In the genomic region with DNA sequence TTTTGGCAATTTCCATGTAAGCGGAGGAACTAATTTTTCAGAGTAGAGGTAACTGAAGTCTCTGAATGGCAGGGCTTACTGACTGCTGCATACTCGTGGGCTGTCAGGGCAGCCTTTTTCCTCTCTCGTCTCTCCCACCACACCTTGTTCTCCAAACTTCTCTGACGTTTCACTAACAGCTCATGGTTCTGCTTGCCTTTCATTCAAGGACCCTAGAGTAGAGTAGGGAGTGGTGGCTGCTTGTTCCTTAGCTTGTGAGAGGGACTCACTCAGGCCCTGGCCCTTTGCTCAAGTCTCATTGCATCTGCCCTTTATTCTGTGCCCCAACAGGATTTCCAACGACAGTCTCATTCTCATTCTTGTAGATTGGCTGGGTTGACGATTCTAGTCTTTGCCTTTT, we compare ENCODE assay signal across 26 mouse cellular contexts.
"Had no signal": no experiment of that assay in that cellular context is flagged by ENCODE, and none has a peak within 500 bp of the region (broad histone marks: within the 10 kb centered on the region; RNA-seq: fewer than 3 reads in every experiment).

No protein-coding gene starts in this region.

- ATAC-seq: forebrain, embryonic 16.5 days; hindbrain, embryonic 16.5 days; inflammation-experienced regulatory T-cells, adult 6 months; intestine, embryonic 15.5 days; intestine, postnatal 0 days had no signal

- H3K4me3 ChIP-seq: gastrocnemius, adult 2 months; heart, adult 2 months; heart, embryonic 13.5 days; heart, embryonic 15.5 days; hindbrain, embryonic 10.5 days; hindbrain, embryonic 12.5 days; intestine, embryonic 15.5 days; layer of hippocampus, adult 2 months; left cerebral cortex, adult 2 months; limb, embryonic 10.5 days; limb, embryonic 12.5 days had no signal

- H3K36me3 ChIP-seq: heart, embryonic 15.5 days; hindbrain, embryonic 10.5 days; hindbrain, embryonic 12.5 days; intestine, embryonic 15.5 days; limb, embryonic 10.5 days had no signal

- DNase-seq: gastrocnemius, adult 2 months; gastrocnemius, postnatal 10 days; gastrocnemius, postnatal 25 days; heart, adult 2 months; heart, postnatal 14 days; heart, postnatal 4 days; kidney, adult 18-20 months; kidney, adult 8-10 months; kidney, postnatal 10 days; kidney, postnatal 25 days; kidney, postnatal 4 days had no signal

- H3K4me2 ChIP-seq: heart, embryonic 11.5 days; heart, embryonic 13.5 days; heart, embryonic 15.5 days; hindbrain, embryonic 12.5 days; hindbrain, embryonic 14.5 days; intestine, embryonic 15.5 days; limb, embryonic 12.5 days had no signal

- H3K9me3 ChIP-seq: intestine, embryonic 15.5 days; limb, embryonic 10.5 days had no signal

- H3K27ac ChIP-seq: gastrocnemius, adult 2 months; heart, adult 2 months; heart, embryonic 13.5 days; heart, embryonic 15.5 days; hindbrain, embryonic 10.5 days; hindbrain, embryonic 12.5 days; hindbrain, embryonic 14.5 days; intestine, embryonic 15.5 days; layer of hippocampus, adult 2 months; left cerebral cortex, adult 2 months; limb, embryonic 10.5 days; limb, embryonic 12.5 days had no signal

- H3K4me1 ChIP-seq: heart, embryonic 13.5 days; heart, embryonic 15.5 days; hindbrain, embryonic 10.5 days; hindbrain, embryonic 12.5 days; intestine, embryonic 15.5 days had no signal

- H3K9ac ChIP-seq: heart, embryonic 13.5 days; heart, embryonic 15.5 days; hindbrain, embryonic 12.5 days; hindbrain, embryonic 14.5 days; intestine, embryonic 15.5 days; limb, embryonic 12.5 days had no signal

- H3K27me3 ChIP-seq: heart, embryonic 13.5 days; heart, embryonic 15.5 days; hindbrain, embryonic 12.5 days; intestine, embryonic 15.5 days; limb, embryonic 12.5 days had no signal
